Mouse (Mus musculus): ENCODE measurements at regions not wholly inside any gene's neighbourhood (a gene's known extent, or its start where the extent isn't known, plus 50 kb on each side); places are given as distances from the start of the nearest gene placed in this dataset.

DNA sequence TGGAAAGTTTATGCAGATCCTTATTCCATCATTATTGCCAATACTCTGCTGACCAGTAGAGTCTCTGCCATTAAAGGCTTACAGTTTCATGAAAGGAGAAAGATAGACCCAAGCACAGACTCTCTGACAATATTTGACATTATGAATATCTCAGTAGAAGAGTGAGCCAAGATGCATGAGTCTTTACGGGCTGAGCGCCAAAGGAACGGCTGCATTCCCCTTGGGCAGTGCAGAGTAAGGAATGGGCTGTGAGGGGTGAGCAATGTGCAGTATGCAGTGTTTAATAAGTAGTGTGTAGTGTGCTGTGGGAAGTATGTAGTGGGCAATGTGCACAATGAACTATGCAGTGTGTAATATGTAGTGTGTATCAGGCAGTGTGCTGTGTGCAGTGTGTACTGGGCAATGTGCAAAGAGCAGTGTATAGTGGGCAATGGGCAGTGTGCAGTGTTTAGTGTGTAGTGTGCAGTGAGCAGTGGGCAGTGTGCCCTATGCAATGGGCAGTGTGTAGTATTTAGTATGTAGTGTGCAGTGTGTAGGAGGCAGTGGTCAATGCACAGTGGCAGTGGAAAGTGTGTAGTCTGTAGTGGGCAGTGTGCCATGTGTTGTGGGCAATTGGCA lies 671.8 kb downstream of the 5730522E02Rik start:
- no peaks in the 10 kb centered on the region for H3K36me3 ChIP-seq (ENCODE audit: control insufficient read depth, insufficient read depth, low read length)
- no peaks in the 10 kb centered on the region for H3K9me3 ChIP-seq (ENCODE audit: control insufficient read depth, low read depth, low read length)
- no peak for ATAC-seq (ENCODE audit: insufficient number of reproducible peaks, insufficient read depth, low FRiP score, low read depth)
- no peaks in the 10 kb centered on the region for H3K27me3 ChIP-seq (ENCODE audit: control insufficient read depth, insufficient read depth, low read length)
- H3K4me2 ChIP-seq (replicated peaks; ENCODE audit: low read depth, low read length): no peak overlapping the region
- 84% methylated on average over 3 of the region's 3 CpGs for WGBS
- H3K27ac ChIP-seq (ENCODE audit: low read length): no peak overlapping the region
- H3K9ac ChIP-seq (replicated peaks; ENCODE audit: low read depth, low read length): no peak overlapping the region
- H3K4me1 ChIP-seq (ENCODE audit: control insufficient read depth, insufficient read depth, low read length): no peaks in the 10 kb centered on the region
- H3K4me3 ChIP-seq (ENCODE audit: low read depth, low read length): no peak overlapping the region

DNA sequence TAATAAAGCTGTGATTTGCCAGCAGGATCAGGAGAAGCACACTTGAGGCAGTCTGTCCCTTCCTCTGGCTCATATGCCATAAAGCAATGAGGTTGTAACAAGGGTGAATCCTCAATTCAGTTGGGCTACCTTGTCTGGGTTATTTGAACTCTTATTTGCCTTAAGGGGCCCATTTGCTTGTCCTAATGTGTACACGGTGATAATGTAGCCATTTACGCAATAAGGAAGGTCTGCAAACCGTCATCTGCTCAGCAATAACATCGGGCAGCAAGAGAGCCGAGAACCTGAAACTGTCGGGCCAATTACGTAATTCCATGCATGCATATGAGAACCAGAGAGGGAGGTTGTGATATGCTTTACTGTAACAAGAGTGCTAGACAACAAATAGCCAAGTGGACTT lies 674.5 kb downstream of the 5730522E02Rik start:
- H3K4me2 ChIP-seq (replicated peaks; ENCODE audit: low read depth, low read length): no peak overlapping the region
- no peak overlapping the region for H3K27ac ChIP-seq (ENCODE audit: low read length)
- no peak overlapping the region for H3K9ac ChIP-seq (replicated peaks; ENCODE audit: low read depth, low read length)
- H3K4me1 ChIP-seq (ENCODE audit: control insufficient read depth, insufficient read depth, low read length): no peaks in the 10 kb centered on the region
- no peaks in the 10 kb centered on the region for H3K36me3 ChIP-seq (ENCODE audit: control insufficient read depth, insufficient read depth, low read length)
- ATAC-seq (ENCODE audit: insufficient number of reproducible peaks, insufficient read depth, low FRiP score, low read depth): no peak
- no peaks in the 10 kb centered on the region for H3K9me3 ChIP-seq (ENCODE audit: control insufficient read depth, low read depth, low read length)
- no peaks in the 10 kb centered on the region for H3K27me3 ChIP-seq (ENCODE audit: control insufficient read depth, insufficient read depth, low read length)
- H3K4me3 ChIP-seq (ENCODE audit: low read depth, low read length): no peak overlapping the region
- 63% methylated on average over 7 of the region's 7 CpGs for WGBS

DNA sequence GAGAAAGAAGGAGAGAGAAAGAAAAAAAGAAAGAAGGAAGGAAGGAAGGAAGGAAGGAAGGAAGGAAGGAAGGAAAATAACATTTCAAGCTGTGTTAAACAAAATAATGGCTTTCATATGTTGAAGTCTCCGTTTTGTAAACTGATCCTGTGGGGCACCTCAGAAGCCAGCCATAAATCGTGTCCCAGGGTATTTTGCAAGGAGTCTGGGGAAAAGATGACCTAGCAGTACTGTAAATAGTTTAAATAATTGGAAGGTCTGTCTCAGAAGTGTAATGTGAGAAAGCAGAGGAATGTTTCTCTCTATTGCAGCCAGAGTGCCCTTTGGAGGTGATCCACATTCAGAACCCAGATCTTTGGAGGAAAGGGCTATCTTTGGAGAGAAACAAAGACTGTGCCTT lies 677.5 kb downstream of the 5730522E02Rik start:
- Histone ChIP-seq H3K9me3 (ENCODE audit: control insufficient read depth, low read depth, low read length) (no peaks in the 10 kb centered on the region), H3K4me3 (ENCODE audit: low read depth, low read length) (no peak overlapping the region), H3K9ac (replicated peaks; ENCODE audit: low read depth, low read length) (no peak overlapping the region), H3K27me3 (ENCODE audit: control insufficient read depth, insufficient read depth, low read length) (no peaks in the 10 kb centered on the region), H3K4me2 (replicated peaks; ENCODE audit: low read depth, low read length) (no peak overlapping the region), H3K36me3 (ENCODE audit: control insufficient read depth, insufficient read depth, low read length) (no peaks in the 10 kb centered on the region), H3K4me1 (ENCODE audit: control insufficient read depth, insufficient read depth, low read length) (no peaks in the 10 kb centered on the region), H3K27ac (ENCODE audit: low read length) (no peak overlapping the region)
- 17% methylated on average over 2 of the region's 2 CpGs for WGBS
- no peak for ATAC-seq (ENCODE audit: insufficient number of reproducible peaks, insufficient read depth, low FRiP score, low read depth)

DNA sequence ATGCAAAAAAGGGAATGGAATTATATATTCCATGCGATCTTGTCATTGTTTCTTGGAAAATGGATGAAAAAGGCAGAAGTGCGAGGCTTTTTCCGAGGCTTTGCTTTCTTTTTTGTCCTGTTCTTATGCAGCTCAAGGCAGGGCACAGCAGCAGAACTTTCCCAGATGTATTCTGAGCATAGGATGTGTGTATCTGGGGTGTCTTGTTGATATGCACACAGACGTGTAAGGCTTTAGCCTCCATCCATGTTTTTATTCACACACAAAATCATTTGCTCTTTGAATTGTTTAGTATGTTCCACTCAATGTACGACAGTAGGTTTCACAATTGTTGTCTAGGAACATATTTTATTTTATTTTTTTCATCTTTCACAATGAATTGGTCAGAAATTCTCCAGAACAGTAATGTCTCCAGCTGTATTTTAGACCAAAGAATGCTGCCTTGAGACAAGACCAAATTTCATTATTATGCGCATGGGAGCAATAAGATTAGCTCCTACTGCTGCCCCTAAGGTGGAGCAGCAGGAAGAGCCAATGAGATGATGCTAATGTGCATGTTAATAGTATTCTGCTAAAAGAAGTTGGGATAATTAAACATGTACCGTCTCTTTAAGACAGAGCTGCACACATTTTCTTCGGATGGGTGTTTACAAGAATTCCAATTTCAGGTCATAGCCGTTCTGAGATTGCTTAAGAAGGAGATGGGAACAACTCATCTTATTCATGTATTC lies 678.7 kb downstream of the 5730522E02Rik start:
- Histone ChIP-seq H3K27me3 (ENCODE audit: control insufficient read depth, insufficient read depth, low read length) (no peaks in the 10 kb centered on the region), H3K27ac (ENCODE audit: low read length) (no peak overlapping the region), H3K36me3 (ENCODE audit: control insufficient read depth, insufficient read depth, low read length) (no peaks in the 10 kb centered on the region), H3K4me2 (replicated peaks; ENCODE audit: low read depth, low read length) (no peak overlapping the region), H3K9ac (replicated peaks; ENCODE audit: low read depth, low read length) (no peak overlapping the region), H3K9me3 (ENCODE audit: control insufficient read depth, low read depth, low read length) (no peaks in the 10 kb centered on the region), H3K4me3 (ENCODE audit: low read depth, low read length) (no peak overlapping the region), H3K4me1 (ENCODE audit: control insufficient read depth, insufficient read depth, low read length) (no peaks in the 10 kb centered on the region)
- 67% methylated on average over 9 of the region's 9 CpGs for WGBS
- no peak for ATAC-seq (ENCODE audit: insufficient number of reproducible peaks, insufficient read depth, low FRiP score, low read depth)

DNA sequence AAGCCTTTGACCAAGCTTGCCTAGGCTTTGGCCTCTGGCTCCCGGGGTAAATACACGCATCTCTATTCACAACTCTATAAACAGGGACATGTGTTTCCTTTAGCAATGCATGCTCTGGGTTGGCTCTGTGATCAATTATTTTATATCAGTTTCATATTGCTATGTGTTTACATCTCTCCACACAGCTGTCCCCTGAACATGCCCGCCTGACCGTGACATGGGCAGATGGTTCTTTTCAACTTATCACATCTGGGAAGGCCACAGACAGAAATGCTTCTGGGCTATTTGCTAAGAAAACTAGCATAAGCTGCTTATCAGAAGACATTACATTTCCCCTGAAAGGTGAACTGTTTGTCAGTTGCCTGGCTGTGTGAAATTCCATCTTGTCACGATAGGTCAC lies 682.5 kb downstream of the 5730522E02Rik start:
- Histone ChIP-seq H3K9ac (replicated peaks; ENCODE audit: low read depth, low read length) (no peak overlapping the region), H3K36me3 (ENCODE audit: control insufficient read depth, insufficient read depth, low read length) (no peaks in the 10 kb centered on the region), H3K4me2 (replicated peaks; ENCODE audit: low read depth, low read length) (no peak overlapping the region), H3K4me3 (ENCODE audit: low read depth, low read length) (no peak overlapping the region), H3K4me1 (ENCODE audit: control insufficient read depth, insufficient read depth, low read length) (no peaks in the 10 kb centered on the region), H3K9me3 (ENCODE audit: control insufficient read depth, low read depth, low read length) (no peaks in the 10 kb centered on the region), H3K27ac (ENCODE audit: low read length) (no peak overlapping the region), H3K27me3 (ENCODE audit: control insufficient read depth, insufficient read depth, low read length) (no peaks in the 10 kb centered on the region)
- 58% methylated on average over 5 of the region's 5 CpGs for WGBS
- ATAC-seq (ENCODE audit: insufficient number of reproducible peaks, insufficient read depth, low FRiP score, low read depth): no peak

DNA sequence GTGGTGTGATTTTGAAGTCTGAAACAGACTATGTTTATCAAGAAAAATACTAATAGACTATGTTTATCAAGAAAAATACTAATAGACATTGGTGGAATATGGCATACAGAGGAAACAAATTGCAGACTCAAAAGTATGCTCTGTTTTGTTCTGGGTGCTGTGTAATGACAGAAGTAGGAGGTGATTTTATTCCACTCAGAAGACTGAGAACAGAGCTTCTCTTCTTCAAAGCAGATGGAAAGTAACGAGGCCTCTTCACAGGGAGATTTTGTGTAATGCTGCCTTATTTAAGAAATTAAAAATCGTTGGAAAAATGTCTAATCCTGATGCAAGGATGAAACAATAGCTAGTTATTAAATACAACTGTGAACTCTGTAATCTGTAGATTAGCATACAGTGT lies 691.7 kb downstream of the 5730522E02Rik start:
- Histone ChIP-seq H3K4me1 (ENCODE audit: control insufficient read depth, insufficient read depth, low read length) (no peaks in the 10 kb centered on the region), H3K4me2 (replicated peaks; ENCODE audit: low read depth, low read length) (no peak overlapping the region), H3K9me3 (ENCODE audit: control insufficient read depth, low read depth, low read length) (no peaks in the 10 kb centered on the region), H3K36me3 (ENCODE audit: control insufficient read depth, insufficient read depth, low read length) (no peaks in the 10 kb centered on the region), H3K27me3 (ENCODE audit: control insufficient read depth, insufficient read depth, low read length) (no peaks in the 10 kb centered on the region), H3K9ac (replicated peaks; ENCODE audit: low read depth, low read length) (no peak overlapping the region), H3K27ac (ENCODE audit: low read length) (no peak overlapping the region), H3K4me3 (ENCODE audit: low read depth, low read length) (no peak overlapping the region)
- 81% methylated on average over 2 of the region's 2 CpGs for WGBS
- ATAC-seq (ENCODE audit: insufficient number of reproducible peaks, insufficient read depth, low FRiP score, low read depth): no peak

DNA sequence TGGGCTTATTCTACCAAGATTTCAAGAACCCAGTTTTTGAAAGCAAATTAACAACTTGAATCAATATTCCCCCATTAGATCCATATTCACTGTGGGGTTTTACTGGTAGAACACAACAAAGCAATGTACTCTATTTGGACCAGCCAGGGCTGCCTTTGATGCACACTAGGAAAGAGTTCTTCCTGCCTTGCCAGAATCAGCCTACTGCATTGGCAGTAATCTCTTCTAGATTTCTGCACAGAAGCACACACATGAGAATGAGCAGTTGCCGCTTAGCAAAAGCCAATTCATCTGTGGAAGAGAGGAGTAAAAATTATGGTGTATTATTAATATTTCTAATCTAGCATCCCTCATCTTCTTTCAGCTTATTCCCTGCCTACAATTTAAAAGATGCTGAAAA lies 692.4 kb downstream of the 5730522E02Rik start:
- H3K4me3 ChIP-seq (ENCODE audit: low read depth, low read length): no peak overlapping the region
- no peak for ATAC-seq (ENCODE audit: insufficient number of reproducible peaks, insufficient read depth, low FRiP score, low read depth)
- no peaks in the 10 kb centered on the region for H3K4me1 ChIP-seq (ENCODE audit: control insufficient read depth, insufficient read depth, low read length)
- 91% methylated on average over 1 of the region's 1 CpGs for WGBS
- no peaks in the 10 kb centered on the region for H3K27me3 ChIP-seq (ENCODE audit: control insufficient read depth, insufficient read depth, low read length)
- no peak overlapping the region for H3K27ac ChIP-seq (ENCODE audit: low read length)
- no peaks in the 10 kb centered on the region for H3K36me3 ChIP-seq (ENCODE audit: control insufficient read depth, insufficient read depth, low read length)
- no peak overlapping the region for H3K9ac ChIP-seq (replicated peaks; ENCODE audit: low read depth, low read length)
- H3K4me2 ChIP-seq (replicated peaks; ENCODE audit: low read depth, low read length): no peak overlapping the region
- H3K9me3 ChIP-seq (ENCODE audit: control insufficient read depth, low read depth, low read length): no peaks in the 10 kb centered on the region

DNA sequence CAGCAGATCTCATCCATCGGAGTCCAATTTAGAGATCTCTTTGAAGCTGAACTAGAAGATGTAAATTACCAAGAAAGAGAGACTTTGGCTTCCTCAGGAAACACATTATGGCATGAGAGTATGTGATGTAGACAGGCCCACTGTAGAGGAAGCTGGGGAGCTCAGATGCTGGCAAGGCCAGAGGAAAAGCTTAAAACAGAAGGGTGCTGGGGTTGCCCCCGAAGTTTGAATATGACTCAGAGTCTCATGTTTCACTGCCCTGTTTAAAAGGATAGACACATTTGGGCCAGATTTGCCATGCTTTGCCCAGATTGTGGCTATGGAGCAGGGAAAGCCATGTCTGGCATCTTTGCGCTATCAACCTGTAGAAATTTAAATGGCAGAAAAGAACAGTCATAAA lies 705.1 kb downstream of the 5730522E02Rik start:
- Histone ChIP-seq H3K27ac (ENCODE audit: low read length) (no peak overlapping the region), H3K9ac (replicated peaks; ENCODE audit: low read depth, low read length) (no peak overlapping the region), H3K4me3 (ENCODE audit: low read depth, low read length) (no peak overlapping the region), H3K4me2 (replicated peaks; ENCODE audit: low read depth, low read length) (no peak overlapping the region), H3K4me1 (ENCODE audit: control insufficient read depth, insufficient read depth, low read length) (no peaks in the 10 kb centered on the region), H3K36me3 (ENCODE audit: control insufficient read depth, insufficient read depth, low read length) (no peaks in the 10 kb centered on the region), H3K27me3 (ENCODE audit: control insufficient read depth, insufficient read depth, low read length) (no peaks in the 10 kb centered on the region), H3K9me3 (ENCODE audit: control insufficient read depth, low read depth, low read length) (no peaks in the 10 kb centered on the region)
- 83% methylated on average over 3 of the region's 3 CpGs for WGBS
- ATAC-seq (ENCODE audit: insufficient number of reproducible peaks, insufficient read depth, low FRiP score, low read depth): no peak

Data from stomach, embryonic 14.5 days (tissue).